Mouse (Mus musculus) intestine, postnatal 0 days (tissue): ENCODE data around the gene Igfbp1. TPM values are rescaled to one million over a fixed set of nuclear protein-coding genes. Genes with fewer than 3 reads are reported as not detected.

Experiments
- ATAC-seq: fragments of 200-750 bp; cut with Nextera tagmentation; 2 replicates; pipeline ENCODE4 v1.8.0; 2017; ENCODE audit warnings: mild to moderate bottlenecking, moderate TSS enrichment, moderate library complexity
- H3K27ac ChIP-seq: fragments of 300-500 bp; sonication (generic); 2 replicates; pipeline ENCODE4 v1.5.1; 2014; ENCODE audit warnings: mild to moderate bottlenecking, low read depth, low read length, moderate library complexity
- H3K27me3 ChIP-seq: fragments of 300-500 bp; sonication (generic); replicated peaks from 2 replicates; pipeline ENCODE4 v1.6.1; 2014; ENCODE audit warnings: low read length, mixed read lengths; ENCODE audit not compliant: control insufficient read depth, insufficient read depth
- H3K36me3 ChIP-seq: fragments of 300-500 bp; sonication (generic); 2 replicates; pipeline ENCODE4 v1.6.1; 2014; ENCODE audit warnings: mild to moderate bottlenecking, moderate library complexity; ENCODE audit not compliant: control insufficient read depth, insufficient read depth
- H3K4me1 ChIP-seq: fragments of 300-500 bp; sonication (generic); replicated peaks from 2 replicates; pipeline ENCODE4 v1.6.1; 2014; ENCODE audit warnings: antibody characterized with exemption, low read length, mixed read lengths; ENCODE audit not compliant: control insufficient read depth, insufficient read depth
- H3K4me2 ChIP-seq: fragments of 300-500 bp; sonication (generic); replicated peaks from 2 replicates; pipeline ENCODE4 v1.6.1; 2014; ENCODE audit warnings: low read depth, mild to moderate bottlenecking, moderate library complexity
- H3K4me3 ChIP-seq: fragments of 300-500 bp; sonication (generic); 2 replicates; pipeline ENCODE4 v1.5.1; 2014; ENCODE audit warnings: low read depth, low read length
- H3K9ac ChIP-seq: fragments of 300-500 bp; sonication (generic); 2 replicates; pipeline ENCODE4 v1.6.1; 2014; ENCODE audit warnings: mild to moderate bottlenecking, low read depth, low read length
- H3K9me3 ChIP-seq: fragments of 300-500 bp; sonication (generic); 2 replicates; pipeline ENCODE4 v1.6.1; 2016; ENCODE audit warnings: mixed run types; ENCODE audit not compliant: control insufficient read depth
- CTCF ChIP-seq: sonication (generic); IDR thresholded peaks from 2 replicates; pipeline ENCODE4 v1.5.1; 2016; ENCODE audit warnings: low read depth, mild to moderate bottlenecking, control low read depth, antibody characterized with exemption, moderate library complexity
- WGBS: fragments of 180-500 bp; shearing (Covaris S2); extraction: QIAGEN DNeasy Blood & Tissue Kit; methylation state at CpG from one replicate; pipeline ENCODE4 v1.1.7; 2014; 5-methylcytosine and 5-hydroxymethylcytosine counted together
- polyA plus RNA-seq: library from polyadenylated mRNA; unstranded; fragments of >200 nt; fragmentation: Nextera tagmentation; extraction: Ambion mirVana; gene quantifications from 2 replicates; pipeline ENCODE4 v1.2.1, GENCODE M21; 2015

Gene Igfbp1
- polyA plus RNA-seq = 0.12 TPM in 1 of 2 replicates, not detected in the other

DNA sequence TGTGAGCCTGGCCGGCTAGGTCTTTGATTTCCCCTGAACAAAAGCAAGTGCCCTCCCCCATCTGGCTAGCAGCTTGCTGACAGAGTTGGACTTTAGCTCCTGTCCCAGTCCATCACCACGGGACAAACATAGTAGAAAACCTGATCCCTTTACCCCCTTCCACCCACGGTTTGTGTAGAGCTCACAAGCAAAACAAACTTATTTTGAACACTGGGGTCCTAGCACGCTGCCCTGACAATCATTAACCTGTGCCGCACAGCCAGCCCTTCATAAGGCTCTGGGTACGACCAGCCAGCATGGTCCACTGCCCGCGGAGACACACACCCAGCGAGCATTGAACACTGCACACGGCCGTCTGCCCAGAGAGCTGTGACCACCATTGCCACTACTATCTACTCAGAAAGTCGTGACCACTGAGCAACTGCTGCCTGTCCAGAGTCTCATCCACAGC is at the start of gene Igfbp1:
Gene Igfbp1, plus strand, starts transcription at position 292 of the 451 bp plus-strand sequence.
- no peak within 1 kb of the TSS; the same call in 1 of the 2 replicates for H3K4me2 ChIP-seq
- no peaks in the 10 kb centered on the region for H3K4me1 ChIP-seq
- TF ChIP-seq CTCF = no peak
- H3K9ac ChIP-seq = no peak within 1 kb of the TSS
- no peak within 1 kb of the TSS for H3K27ac ChIP-seq
- no peak for ATAC-seq
- H3K4me3 ChIP-seq = no peak within 1 kb of the TSS
- H3K36me3 ChIP-seq = no peaks in the 10 kb centered on the region
- no peaks in the 10 kb centered on the region for H3K27me3 ChIP-seq
- 39% methylated on average over 12 of the region's 12 CpGs for WGBS
- no peaks in the 10 kb centered on the region for H3K9me3 ChIP-seq

DNA sequence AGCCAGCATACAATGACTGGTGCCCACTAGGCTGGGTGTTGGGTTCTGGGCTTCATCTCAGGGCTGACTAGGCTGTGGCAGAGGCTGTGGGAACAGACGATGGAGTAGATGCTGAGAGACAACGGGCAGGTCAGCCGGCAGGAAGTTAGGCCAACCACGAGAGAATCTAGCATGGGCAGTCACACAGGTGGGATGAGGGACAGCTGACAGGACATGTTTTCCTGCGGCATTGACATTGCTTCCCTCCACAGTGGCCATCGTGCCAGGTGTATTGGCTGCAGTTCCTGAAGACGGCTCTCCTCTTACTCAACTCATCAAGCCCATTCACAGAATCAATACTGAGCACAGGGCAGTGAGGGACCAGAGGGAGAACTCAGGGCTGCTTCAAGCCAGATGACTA is 49.6 kb upstream of the Igfbp1 start:
- no peaks in the 10 kb centered on the region for H3K27me3 ChIP-seq
- WGBS = 82% methylated on average over 7 of the region's 7 CpGs
- H3K4me2 ChIP-seq = no peak overlapping the region
- H3K27ac ChIP-seq = no peak overlapping the region
- no peaks in the 10 kb centered on the region for H3K36me3 ChIP-seq
- no peak for TF ChIP-seq CTCF
- H3K9me3 ChIP-seq = no peaks in the 10 kb centered on the region
- ATAC-seq = no peak
- H3K4me3 ChIP-seq = no peak overlapping the region
- no peak overlapping the region for H3K9ac ChIP-seq
- H3K4me1 ChIP-seq = no peaks in the 10 kb centered on the region

DNA sequence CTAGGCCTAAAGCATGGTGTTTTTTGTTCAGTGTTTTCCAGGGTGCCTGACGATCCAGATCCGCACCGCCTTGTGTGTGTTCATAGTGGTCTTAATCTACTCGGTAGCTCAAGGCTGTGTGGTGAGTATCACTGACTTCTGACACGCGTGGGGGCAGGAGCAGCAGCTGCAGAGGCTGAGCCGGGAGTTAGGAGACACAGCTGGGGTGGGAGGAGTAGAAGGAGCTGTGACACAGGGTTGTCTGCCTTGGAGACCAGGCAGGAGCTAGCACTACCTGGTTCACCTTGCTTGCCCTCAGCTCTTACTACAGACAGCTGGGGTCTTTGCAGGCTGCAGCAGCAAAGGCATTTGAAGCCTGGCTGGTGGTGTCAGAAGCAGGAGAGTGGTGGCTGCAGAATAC is 48.1 kb upstream of the Igfbp1 start:
- Histone ChIP-seq H3K4me1 (no peaks in the 10 kb centered on the region), H3K9ac (no peak overlapping the region), H3K4me2 (no peak overlapping the region), H3K27ac (no peak overlapping the region), H3K36me3 (no peaks in the 10 kb centered on the region), H3K27me3 (no peaks in the 10 kb centered on the region), H3K9me3 (no peaks in the 10 kb centered on the region), H3K4me3 (no peak overlapping the region)
- ATAC-seq = no peak
- WGBS = 77% methylated on average over 7 of the region's 7 CpGs
- TF ChIP-seq CTCF = no peak

DNA sequence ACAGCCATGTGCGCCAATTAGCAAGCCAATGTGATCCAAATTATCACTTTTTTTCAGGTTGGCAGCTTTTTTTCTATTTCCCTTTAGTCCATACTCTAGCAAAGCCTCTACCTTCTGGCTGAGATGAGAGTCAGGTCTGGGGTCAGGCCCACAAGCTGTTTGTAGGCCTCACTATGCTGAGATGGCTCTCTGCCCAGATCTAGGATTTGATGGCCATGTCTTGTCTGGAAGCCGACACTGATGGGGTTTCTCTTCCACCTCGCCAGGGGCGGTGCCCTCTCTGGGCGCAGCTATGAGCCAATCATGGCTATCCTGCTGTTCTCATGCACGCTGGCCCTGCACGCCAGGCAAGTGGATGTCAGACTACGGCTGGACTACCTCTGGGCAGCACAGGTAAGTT is 47.1 kb upstream of the Igfbp1 start:
- Histone ChIP-seq H3K4me3 (no peak overlapping the region), H3K9me3 (no peaks in the 10 kb centered on the region), H3K4me1 (no peaks in the 10 kb centered on the region), H3K27ac (no peak overlapping the region), H3K9ac (no peak overlapping the region), H3K4me2 (no peak overlapping the region), H3K36me3 (no peaks in the 10 kb centered on the region), H3K27me3 (no peaks in the 10 kb centered on the region)
- no peak for ATAC-seq
- no peak for TF ChIP-seq CTCF
- WGBS = 91% methylated on average over 8 of the region's 8 CpGs

DNA sequence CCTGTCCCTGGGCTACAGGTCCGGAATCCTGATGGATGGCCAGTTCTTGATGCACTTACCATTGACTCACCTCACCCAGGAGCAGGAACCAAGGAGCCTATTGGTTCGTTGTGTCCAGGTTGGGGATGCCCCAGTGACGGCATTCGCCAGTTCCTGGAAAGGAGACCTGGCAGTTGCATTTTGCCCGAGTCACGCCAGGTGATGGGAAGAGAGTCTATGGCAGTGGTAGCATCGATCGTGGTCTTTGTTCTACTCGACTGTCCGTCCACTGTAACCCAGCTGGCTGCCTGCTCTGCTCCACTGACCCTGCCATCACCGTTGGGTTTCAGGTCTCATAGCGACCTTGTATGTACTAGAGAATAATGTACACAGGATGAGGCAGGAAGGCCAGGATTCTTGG is 45.2 kb upstream of the Igfbp1 start:
- H3K4me2 ChIP-seq = no peak overlapping the region
- H3K36me3 ChIP-seq = no peaks in the 10 kb centered on the region
- H3K4me1 ChIP-seq = no peaks in the 10 kb centered on the region
- no peak overlapping the region for H3K4me3 ChIP-seq
- ATAC-seq = no peak
- TF ChIP-seq CTCF = no peak
- 92% methylated on average over 12 of the region's 12 CpGs for WGBS
- no peak overlapping the region for H3K9ac ChIP-seq
- no peak overlapping the region for H3K27ac ChIP-seq
- no peaks in the 10 kb centered on the region for H3K9me3 ChIP-seq
- no peaks in the 10 kb centered on the region for H3K27me3 ChIP-seq

DNA sequence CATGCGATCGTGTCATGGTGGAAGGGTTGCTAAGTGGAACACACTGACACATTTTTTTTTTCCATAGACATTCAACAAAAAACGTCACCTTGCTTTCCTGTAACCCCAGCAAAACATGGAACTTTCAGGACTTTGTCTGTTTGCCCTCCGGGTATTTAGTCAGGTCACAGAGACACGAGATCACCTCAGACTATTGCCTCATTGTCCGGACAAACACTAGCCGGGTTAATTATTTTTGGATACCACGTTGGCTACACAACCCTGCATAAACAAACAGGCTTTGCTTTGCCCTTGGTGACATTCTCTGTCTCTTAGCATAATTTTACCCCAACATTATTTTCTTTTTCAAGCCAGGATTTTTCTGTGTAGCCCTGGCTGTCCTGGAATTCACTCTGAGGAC is 44.5 kb upstream of the Igfbp1 start:
- H3K9me3 ChIP-seq = no peaks in the 10 kb centered on the region
- ATAC-seq = no peak
- no peaks in the 10 kb centered on the region for H3K27me3 ChIP-seq
- TF ChIP-seq CTCF = no peak
- H3K4me3 ChIP-seq = no peak overlapping the region
- no peak overlapping the region for H3K4me2 ChIP-seq
- H3K4me1 ChIP-seq = no peaks in the 10 kb centered on the region
- no peaks in the 10 kb centered on the region for H3K36me3 ChIP-seq
- 67% methylated on average over 8 of the region's 8 CpGs for WGBS
- no peak overlapping the region for H3K27ac ChIP-seq
- H3K9ac ChIP-seq = no peak overlapping the region

DNA sequence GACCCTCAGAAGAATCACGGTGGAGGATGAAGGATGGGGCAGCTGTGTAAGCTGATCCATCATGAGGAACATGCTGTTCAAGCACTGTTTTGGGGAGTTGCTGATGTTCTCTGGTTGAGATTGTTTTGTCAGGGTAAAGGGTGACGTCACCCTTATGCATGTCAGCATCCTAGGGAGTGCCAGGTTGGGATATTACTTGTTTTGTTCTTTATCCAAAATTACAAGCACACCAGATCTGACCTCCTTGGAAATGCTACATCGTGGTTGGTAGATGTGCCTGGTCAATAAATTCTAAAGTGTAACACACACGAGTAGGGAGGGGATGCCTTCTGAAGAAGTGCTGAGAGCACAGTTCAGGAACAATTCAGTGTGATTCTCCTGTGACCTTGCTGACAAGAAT is 41.2 kb upstream of the Igfbp1 start:
- no peak overlapping the region for H3K4me3 ChIP-seq
- H3K27ac ChIP-seq = no peak overlapping the region
- H3K9ac ChIP-seq = no peak overlapping the region
- TF ChIP-seq CTCF = no peak
- H3K4me1 ChIP-seq = no peaks in the 10 kb centered on the region; the same call in 1 of the 2 replicates
- H3K9me3 ChIP-seq = no peaks in the 10 kb centered on the region
- WGBS = 55% methylated on average over 4 of the region's 4 CpGs
- no peaks in the 10 kb centered on the region for H3K36me3 ChIP-seq
- H3K4me2 ChIP-seq = no peak overlapping the region
- H3K27me3 ChIP-seq = no peaks in the 10 kb centered on the region
- no peak for ATAC-seq
